ENCODE assay signal across 8 mouse cellular contexts in the genomic region with DNA sequence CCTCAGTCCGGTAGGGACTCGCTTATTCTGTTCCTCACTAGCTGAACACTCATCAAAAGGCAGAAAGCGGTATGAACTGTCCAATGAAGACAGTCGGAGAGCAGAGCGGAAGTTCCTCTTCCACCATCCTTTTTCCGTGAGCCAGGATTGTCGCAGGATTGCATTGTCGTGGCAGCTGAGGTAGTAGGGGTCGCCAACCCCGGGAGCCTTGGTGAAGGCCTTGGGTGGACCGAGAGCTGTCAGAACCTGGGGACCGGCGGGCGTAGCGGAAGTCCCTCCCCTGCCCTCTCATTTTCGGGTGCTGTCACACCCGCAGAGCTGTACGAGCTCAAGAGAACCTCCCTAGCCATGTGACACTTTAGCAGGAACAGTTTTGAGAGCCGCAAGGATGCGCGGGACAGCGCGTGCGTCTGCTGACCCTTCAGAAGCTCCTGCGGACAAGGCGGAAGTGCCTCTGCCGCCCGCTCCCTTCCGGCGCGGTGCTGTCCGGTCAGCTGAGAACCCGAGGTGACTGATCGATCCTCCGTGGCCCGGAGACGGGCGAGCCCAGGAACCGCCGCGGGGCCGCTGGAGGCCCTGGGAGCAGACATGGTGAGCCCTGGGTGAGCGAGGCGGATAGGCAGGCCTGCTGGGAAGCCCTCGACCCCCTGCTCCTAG. TPM values are rescaled to one million over a fixed set of nuclear protein-coding genes. Genes with fewer than 3 reads are reported as not detected.
DNase-seq lines count a peak whose midpoint lies in the region; ATAC-seq and TF ChIP-seq lines count a peak whose summit lies in the region.

A gene (plus strand): TSS at position 402 of the 657 bp plus-strand sequence.

- intact Hi-C loops in heart, postnatal 14 days (cut with DNase I) = no loop called here

- in situ Hi-C loops in ES-E14 (cut with MboI; ENCODE audit: low sequenced_read_pairs in 2 of 2, unreplicated experiment in 2 of 2) = no loop called here

- H3K4me1 ChIP-seq in ES-E14 (ENCODE audit: control insufficient read depth in 2 of 2, insufficient read depth in 2 of 2, low read length in 2 of 2, poor library complexity in 1 of 2) = no peaks in the 10 kb centered on the region
- H3K4me1 ChIP-seq in forebrain, embryonic 15.5 days = peaks cover 8% of the 10 kb centered on the region; the same call in 1 of the 2 replicates
- H3K4me1 ChIP-seq in liver, postnatal 0 days (ENCODE audit: insufficient read depth) = peaks cover 10% of the 10 kb centered on the region
- peaks cover 11% of the 10 kb centered on the region for H3K4me1 ChIP-seq in neural tube, embryonic 13.5 days (replicated peaks)

- no peak for DNase-seq in ES-E14 (ENCODE audit: low read depth, low spot score)
- DNase-seq in cerebellum, adult 18-20 months = peak; percentile 75 to 76
- peak; percentile 69 to 71 for DNase-seq in heart, postnatal 14 days
- peak; percentile 68 for DNase-seq in layer of hippocampus, adult 11-12 months (ENCODE audit: low spot score)
- DNase-seq in liver, postnatal 0 days = peak; percentile 76
- peak; percentile 85 for DNase-seq in telencephalon, adult 2 months (ENCODE audit: low read depth, low spot score)

- WGBS in forebrain, embryonic 15.5 days = 5% methylated on average over 45 of the region's 45 CpGs
- WGBS in liver, postnatal 0 days (ENCODE audit: insufficient replicate concordance) = 3% methylated on average over 44 of the region's 45 CpGs
- 5% methylated on average over 45 of the region's 45 CpGs for WGBS in neural tube, embryonic 13.5 days

- peak within 1 kb of the TSS; percentile 63 to 76 for H3K4me3 ChIP-seq in ES-E14 (ENCODE audit: insufficient read depth in 1 of 2, low read depth in 1 of 2, low read length in 2 of 2, poor library complexity in 1 of 2, severe bottlenecking in 1 of 2)
- H3K4me3 ChIP-seq in forebrain, embryonic 15.5 days = peak within 1 kb of the TSS; percentile 74
- peak within 1 kb of the TSS; percentile 82 for H3K4me3 ChIP-seq in liver, postnatal 0 days (ENCODE audit: low read depth, low read length)
- peak within 1 kb of the TSS; percentile 71 for H3K4me3 ChIP-seq in neural tube, embryonic 13.5 days

- TF ChIP-seq CTCF in liver, postnatal 0 days (IDR thresholded peaks at IDR 0.05; ENCODE audit: low read depth) = no peak

- no peak within 1 kb of the TSS for H3K27ac ChIP-seq in ES-E14 (ENCODE audit: insufficient read depth, low read depth, low read length, poor library complexity, severe bottlenecking)
- H3K27ac ChIP-seq in forebrain, embryonic 15.5 days (replicated peaks) = peak within 1 kb of the TSS; percentile 82
- peak within 1 kb of the TSS; percentile 82 for H3K27ac ChIP-seq in liver, postnatal 0 days (ENCODE audit: low read depth)
- H3K27ac ChIP-seq in neural tube, embryonic 13.5 days (replicated peaks) = peak within 1 kb of the TSS; percentile 78

- peak within 1 kb of the TSS; percentile 73 for H3K4me2 ChIP-seq in forebrain, embryonic 15.5 days (replicated peaks)
- H3K4me2 ChIP-seq in liver, postnatal 0 days (ENCODE audit: low read depth, low read length) = peak within 1 kb of the TSS; percentile 97
- peak within 1 kb of the TSS; percentile 74 for H3K4me2 ChIP-seq in neural tube, embryonic 13.5 days

- 0 out of 2 replicates have a peak, but pooled peaks cover 2% of the 10 kb centered on the region for H3K36me3 ChIP-seq in ES-E14 (ENCODE audit: control insufficient read depth, insufficient read depth, low read length, poor library complexity, severe bottlenecking)
- peaks cover 21% of the 10 kb centered on the region for H3K36me3 ChIP-seq in forebrain, embryonic 15.5 days
- H3K36me3 ChIP-seq in liver, postnatal 0 days (replicated peaks; ENCODE audit: insufficient read depth, low read length) = peaks cover 4% of the 10 kb centered on the region; the same call in 1 of the 2 replicates
- peaks cover 22% of the 10 kb centered on the region for H3K36me3 ChIP-seq in neural tube, embryonic 13.5 days

- no peaks in the 10 kb centered on the region for H3K9me3 ChIP-seq in ES-E14 (ENCODE audit: control insufficient read depth, insufficient read depth, low read depth, low read length)
- peaks cover 16% of the 10 kb centered on the region for H3K9me3 ChIP-seq in forebrain, embryonic 15.5 days
- peaks cover 17% of the 10 kb centered on the region for H3K9me3 ChIP-seq in liver, postnatal 0 days (ENCODE audit: low read length)
- H3K9me3 ChIP-seq in neural tube, embryonic 13.5 days = peaks cover 29% of the 10 kb centered on the region

- H3K9ac ChIP-seq in ES-E14 (ENCODE audit: insufficient read depth, low read depth, low read length, poor library complexity, severe bottlenecking) = peak within 1 kb of the TSS; percentile 82
- H3K9ac ChIP-seq in forebrain, embryonic 15.5 days (replicated peaks) = peak within 1 kb of the TSS; percentile 83
- peak within 1 kb of the TSS; percentile 89 for H3K9ac ChIP-seq in liver, postnatal 0 days (replicated peaks)
- H3K9ac ChIP-seq in neural tube, embryonic 13.5 days = peak within 1 kb of the TSS; percentile 91

- ATAC-seq in forebrain, embryonic 15.5 days (replicated peaks) = peak; percentile 94
- peak; percentile 93 for ATAC-seq in liver, postnatal 0 days
- ATAC-seq in neural tube, embryonic 13.5 days (ENCODE audit: low read depth) = peak; percentile 92

- TF ChIP-seq EP300 in liver, postnatal 0 days (IDR thresholded peaks at IDR 0.05; ENCODE audit: low read depth) = no peak

- no peaks in the 10 kb centered on the region for H3K27me3 ChIP-seq in forebrain, embryonic 15.5 days
- no peaks in the 10 kb centered on the region for H3K27me3 ChIP-seq in liver, postnatal 0 days (ENCODE audit: insufficient read depth, low read length)
- no peaks in the 10 kb centered on the region for H3K27me3 ChIP-seq in neural tube, embryonic 13.5 days

TF ChIP-seq in ES-E14, 5 proteins besides CTCF, POLR2A, EP300 and RAD21:
- no peak for TF ChIP-seq ZNF384 (IDR thresholded peaks at IDR 0.05; ENCODE audit: low read depth, low read length)
- no peak for TF ChIP-seq ZC3H11A (IDR thresholded peaks at IDR 0.05; ENCODE audit: borderline replicate concordance, low read depth, low read length)
- no peak for TF ChIP-seq HCFC1 (IDR thresholded peaks at IDR 0.05; ENCODE audit: borderline replicate concordance, insufficient read depth, low read length)
- TF ChIP-seq MAFK (IDR thresholded peaks at IDR 0.05; ENCODE audit: insufficient read depth, low read depth, low read length) = no peak
TF ChIP-seq in ES-E14: peak in this region for 0.

RNA-seq across cellular contexts. Expression of the gene that starts here (rescaled TPM):
- 3.2 and 3.9 TPM in 2 replicates for total RNA-seq in ES-E14 (2012; rRNA removed)
- polyA plus RNA-seq in forebrain, embryonic 15.5 days (2015; fragmentation: Nextera tagmentation; extraction: Ambion mirVana) = 8.3 and 8.5 TPM in 2 replicates
- 1 to 10 TPM; 6.4 to 7.2 TPM for total RNA-seq in heart, postnatal 14 days (2021)
- 1.8 and 1.9 TPM in 2 replicates for polyA plus RNA-seq in liver, postnatal 0 days (2015; fragmentation: Nextera tagmentation; extraction: Ambion mirVana)
- 5.9 and 7.0 TPM in 2 replicates for polyA plus RNA-seq in neural tube, embryonic 13.5 days (2015; fragmentation: Nextera tagmentation; extraction: Ambion mirVana)
